Mouse (Mus musculus): ENCODE measurements around the gene Slc41a3.

The Slc41a3 gene

GRCm38 (mm10) chr6:90683831-90684532 is 79.5 kb downstream of the Slc41a3 start:
- no peak for DNase-seq (ENCODE audit: low spot score)

- no peak for DNase-seq (ENCODE audit: low spot score)
These were observed 82.3 kb downstream of the Slc41a3 start for GRCm38 (mm10) chr6:90686812-90687211.

GRCm38 (mm10) chr6:90688003-90688402 is 83.5 kb downstream of the Slc41a3 start:
- DNase-seq (ENCODE audit: low spot score), result no peak

GRCm38 (mm10) chr6:90688742-90689141 is 84.2 kb downstream of the Slc41a3 start:
- no peak for DNase-seq (ENCODE audit: low spot score)

- DNase-seq (ENCODE audit: low spot score), result no peak
These were observed 85.0 kb downstream of the Slc41a3 start for GRCm38 (mm10) chr6:90689500-90689899.

- no peak for DNase-seq (ENCODE audit: low spot score)
These were observed 87.4 kb downstream of the Slc41a3 start for GRCm38 (mm10) chr6:90691935-90692334.

- DNase-seq (ENCODE audit: low spot score), result no peak
These were observed 87.9 kb downstream of the Slc41a3 start for GRCm38 (mm10) chr6:90692404-90692803.

GRCm38 (mm10) chr6:90695754-90696153 is 91.2 kb downstream of the Slc41a3 start:
- DNase-seq (ENCODE audit: low spot score), result no peak

Measured in c-Kit-positive CD71-positive TER-119-positive erythroid progenitor cells, embryonic 14.5 days (primary cell).